Mouse (Mus musculus) kidney, embryonic 15.5 days (tissue): ENCODE measurements around the gene Batf2. TPM values are rescaled to one million over a fixed set of nuclear protein-coding genes. Genes with fewer than 3 reads are reported as not detected.
"Not testable (repeated sequence)": the region's sequence is repeated elsewhere in the genome, so short reads cannot be mapped to it uniquely, and the experiment has no call there.

ENCODE experiments used
- ATAC-seq: fragments of 200-750 bp; cut with Nextera tagmentation; replicated peaks from 2 replicates; pipeline ENCODE4 v1.8.0; 2017; ENCODE audit warnings: moderate TSS enrichment; ENCODE audit not compliant: low FRiP score
- H3K27ac ChIP-seq: fragments of 300-500 bp; sonication (generic); 2 replicates; pipeline ENCODE4 v1.5.1; 2015; ENCODE audit warnings: mild to moderate bottlenecking, inconsistent platforms
- H3K27me3 ChIP-seq: fragments of 300-500 bp; sonication (generic); 2 replicates; pipeline ENCODE4 v1.6.1; 2015; ENCODE audit warnings: inconsistent platforms
- H3K36me3 ChIP-seq: fragments of 300-500 bp; sonication (generic); 2 replicates; pipeline ENCODE4 v1.6.1; 2015; ENCODE audit warnings: inconsistent platforms
- H3K4me1 ChIP-seq: fragments of 300-500 bp; sonication (generic); 2 replicates; pipeline ENCODE4 v1.6.1; 2015; ENCODE audit warnings: inconsistent platforms
- H3K4me2 ChIP-seq: fragments of 300-500 bp; sonication (generic); 2 replicates; pipeline ENCODE4 v1.6.1; 2015; ENCODE audit warnings: moderate library complexity, mild to moderate bottlenecking, inconsistent platforms
- H3K4me3 ChIP-seq: fragments of 300-500 bp; sonication (generic); replicated peaks from 2 replicates; pipeline ENCODE4 v1.5.1; 2015; ENCODE audit warnings: mild to moderate bottlenecking, inconsistent platforms
- H3K9ac ChIP-seq: fragments of 300-500 bp; sonication (generic); 2 replicates; pipeline ENCODE4 v1.6.1; 2015; ENCODE audit warnings: mild to moderate bottlenecking, inconsistent platforms
- H3K9me3 ChIP-seq: fragments of 300-500 bp; sonication (generic); replicated peaks from 2 replicates; pipeline ENCODE4 v1.6.1; 2016; ENCODE audit warnings: inconsistent platforms
- WGBS: fragments of 180-500 bp; shearing (Covaris S2); methylation state at CpG from one replicate; pipeline ENCODE4 v1.1.7; 2015; ENCODE audit warnings: mixed read lengths; 5-methylcytosine and 5-hydroxymethylcytosine counted together
- polyA plus RNA-seq: library from polyadenylated mRNA; unstranded; fragments of >200 nt; fragmentation: Nextera tagmentation; extraction: Ambion mirVana; gene quantifications from 2 replicates; pipeline ENCODE4 v1.2.1, GENCODE M21; 2015

Batf2 gene
- polyA plus RNA-seq, 1 experiment from 2014 or later = 0.52 TPM

- peak; percentile 24 for ATAC-seq
- 2% methylated on average over 8 of the region's 8 CpGs for WGBS
- Histone ChIP-seq H3K4me1 (peaks cover 26% of the 10 kb centered on the region), H3K4me3 (peak overlapping the region; percentile 67), H3K36me3 (peaks cover 39% of the 10 kb centered on the region), H3K9ac (peak overlapping the region; percentile 76), H3K9me3 (no peaks in the 10 kb centered on the region), H3K4me2 (peak overlapping the region; percentile 74), H3K27me3 (no peaks in the 10 kb centered on the region), H3K27ac (peak overlapping the region; percentile 99)
These were observed 22.1 kb upstream of the Batf2 start for GRCm38 (mm10) chr19:6118677-6119185.

GRCm38 (mm10) chr19:6121761-6122160 is 19.0 kb upstream of the Batf2 start:
- Histone ChIP-seq H3K9me3 (no peaks in the 10 kb centered on the region), H3K27ac (no peak overlapping the region), H3K9ac (no peak overlapping the region), H3K27me3 (no peaks in the 10 kb centered on the region), H3K36me3 (peaks cover 9% of the 10 kb centered on the region; the same call in 1 of the 2 replicates), H3K4me1 (peaks cover 24% of the 10 kb centered on the region), H3K4me2 (peak overlapping the region; percentile 31), H3K4me3 (no peak overlapping the region)
- WGBS = 24% methylated on average over 19 of the region's 19 CpGs
- no peak for ATAC-seq

GRCm38 (mm10) chr19:6123330-6123729 is 17.5 kb upstream of the Batf2 start:
- H3K27me3 ChIP-seq = no peaks in the 10 kb centered on the region
- WGBS = 71% methylated on average over 8 of the region's 8 CpGs
- H3K4me1 ChIP-seq = peaks cover 19% of the 10 kb centered on the region
- H3K4me2 ChIP-seq = no peak overlapping the region
- no peak overlapping the region for H3K9ac ChIP-seq
- H3K36me3 ChIP-seq = peaks cover 7% of the 10 kb centered on the region; the same call in 1 of the 2 replicates
- ATAC-seq = no peak
- no peak overlapping the region for H3K4me3 ChIP-seq
- no peaks in the 10 kb centered on the region for H3K9me3 ChIP-seq
- no peak overlapping the region for H3K27ac ChIP-seq

- peaks cover 15% of the 10 kb centered on the region for H3K4me1 ChIP-seq
- peaks cover 7% of the 10 kb centered on the region; the same call in 1 of the 2 replicates for H3K36me3 ChIP-seq
- no peak overlapping the region for H3K4me3 ChIP-seq
- H3K9ac ChIP-seq = no peak overlapping the region
- H3K9me3 ChIP-seq = no peaks in the 10 kb centered on the region
- ATAC-seq = no peak
- H3K4me2 ChIP-seq = no peak overlapping the region
- WGBS = 76% methylated on average over 2 of the region's 2 CpGs
- no peak overlapping the region for H3K27ac ChIP-seq
- H3K27me3 ChIP-seq = no peaks in the 10 kb centered on the region
These were observed 15.9 kb upstream of the Batf2 start for GRCm38 (mm10) chr19:6124898-6125297.

GRCm38 (mm10) chr19:6126289-6126688 is 14.5 kb upstream of the Batf2 start:
- 28% methylated on average over 4 of the region's 4 CpGs for WGBS
- Histone ChIP-seq H3K9ac (no peak overlapping the region), H3K4me1 (peaks cover 15% of the 10 kb centered on the region), H3K27me3 (no peaks in the 10 kb centered on the region), H3K4me3 (no peak overlapping the region), H3K9me3 (no peaks in the 10 kb centered on the region), H3K27ac (no peak overlapping the region), H3K4me2 (no peak overlapping the region), H3K36me3 (no peaks in the 10 kb centered on the region; the same call in 1 of the 2 replicates)
- no peak for ATAC-seq

GRCm38 (mm10) chr19:6126789-6127580 is 13.8 kb upstream of the Batf2 start:
- Histone ChIP-seq H3K4me1 (peaks cover 11% of the 10 kb centered on the region), H3K36me3 (no peaks in the 10 kb centered on the region; the same call in 1 of the 2 replicates), H3K9me3 (no peaks in the 10 kb centered on the region), H3K9ac (peak overlapping the region; percentile 66; the same call in 1 of the 2 replicates), H3K4me3 (peak overlapping the region; percentile 65), H3K27ac (peak overlapping the region; percentile 97), H3K4me2 (peak overlapping the region; percentile 73), H3K27me3 (no peaks in the 10 kb centered on the region)
- 62% methylated on average over 10 of the region's 10 CpGs for WGBS
- no peak for ATAC-seq

- H3K9ac ChIP-seq = peak within 1 kb of the TSS; percentile 66
- peak within 1 kb of the TSS; percentile 97 for H3K27ac ChIP-seq
- H3K36me3 ChIP-seq = no peaks in the 10 kb centered on the region
- under 1% methylated on average over 32 of the region's 32 CpGs for WGBS
- peaks cover 11% of the 10 kb centered on the region for H3K4me1 ChIP-seq
- no peaks in the 10 kb centered on the region for H3K27me3 ChIP-seq
- peak; percentile 95 for ATAC-seq
- H3K9me3 ChIP-seq = no peaks in the 10 kb centered on the region
- peak within 1 kb of the TSS; percentile 65 for H3K4me3 ChIP-seq
- H3K4me2 ChIP-seq = peak within 1 kb of the TSS; percentile 73
These were observed 12.9 kb upstream of the Batf2 start, which contains the start of gene Snx15 for GRCm38 (mm10) chr19:6127760-6128341. Gene Snx15 (minus strand): TSS chr19:6128304.

GRCm38 (mm10) chr19:6130414-6131128 is 10.2 kb upstream of the Batf2 start:
- not testable (repeated sequence) for ATAC-seq, H3K9ac ChIP-seq, H3K4me2 ChIP-seq, H3K27ac ChIP-seq, H3K4me3 ChIP-seq, H3K9me3 ChIP-seq, H3K27me3 ChIP-seq
- Histone ChIP-seq H3K36me3 (peaks cover 17% of the 10 kb centered on the region), H3K4me1 (peaks cover 13% of the 10 kb centered on the region)
- 82% methylated on average over 7 of the region's 7 CpGs for WGBS

GRCm38 (mm10) chr19:6132171-6132827 is 8.5 kb upstream of the Batf2 start:
- no peak overlapping the region for H3K4me3 ChIP-seq
- peaks cover 35% of the 10 kb centered on the region for H3K36me3 ChIP-seq
- H3K27me3 ChIP-seq = no peaks in the 10 kb centered on the region
- H3K4me1 ChIP-seq = peaks cover 8% of the 10 kb centered on the region; the same call in 1 of the 2 replicates
- no peak overlapping the region for H3K4me2 ChIP-seq
- WGBS = 86% methylated on average over 7 of the region's 7 CpGs
- ATAC-seq = no peak
- 0 out of 2 replicates have a peak overlapping the region, but pooled peaks have one; percentile 18 for H3K27ac ChIP-seq
- H3K9ac ChIP-seq = no peak overlapping the region
- H3K9me3 ChIP-seq = no peaks in the 10 kb centered on the region

GRCm38 (mm10) chr19:6133197-6133596 is 7.6 kb upstream of the Batf2 start:
- not testable (repeated sequence) for H3K27me3 ChIP-seq, H3K4me3 ChIP-seq, H3K27ac ChIP-seq, H3K9me3 ChIP-seq, H3K4me2 ChIP-seq, H3K9ac ChIP-seq, ATAC-seq, H3K4me1 ChIP-seq
- WGBS = 43% methylated on average over 1 of the region's 1 CpGs
- peaks cover 38% of the 10 kb centered on the region for H3K36me3 ChIP-seq

GRCm38 (mm10) chr19:6136397-6136796 is 4.4 kb upstream of the Batf2 start:
- no peaks in the 10 kb centered on the region for H3K9me3 ChIP-seq
- H3K27me3 ChIP-seq = no peaks in the 10 kb centered on the region
- ATAC-seq = no peak
- peaks cover 40% of the 10 kb centered on the region for H3K36me3 ChIP-seq
- H3K4me1 ChIP-seq = peaks cover 12% of the 10 kb centered on the region
- H3K4me2 ChIP-seq = no peak overlapping the region
- H3K27ac ChIP-seq = no peak overlapping the region
- no peak overlapping the region for H3K9ac ChIP-seq
- H3K4me3 ChIP-seq = no peak overlapping the region
- WGBS = 79% methylated on average over 3 of the region's 3 CpGs
